In genomic region chrX:93631657-93632449, GRCm38 (mm10) we compare ENCODE assay signal across 8 mouse cellular contexts. TPM values are rescaled to one million over a fixed set of nuclear protein-coding genes. Genes with fewer than 3 reads are reported as not detected.
DNase-seq lines count a peak whose midpoint lies in the region; ATAC-seq lines count a peak whose summit lies in the region.

Gene Pola1 (minus strand): TSS chrX:93632155.

- H3K4me2 ChIP-seq in hindbrain, embryonic 13.5 days, result peak within 1 kb of the TSS; percentile 60

- no peaks in the 10 kb centered on the region for H3K9me3 ChIP-seq in hindbrain, embryonic 13.5 days

- 0 out of 2 replicates have a peak, but pooled peaks cover 3% of the 10 kb centered on the region for H3K4me1 ChIP-seq in hindbrain, embryonic 13.5 days (replicated peaks)

- 17% methylated on average over 53 of the region's 53 CpGs for WGBS in hindbrain, embryonic 13.5 days

- DNase-seq in Muller cell, postnatal 12 days (ENCODE audit: inconsistent ontology term), result peak; percentile 88
- DNase-seq in cerebellum, adult 9-11 months, result peak; percentile 95
- peak; percentile 79 for DNase-seq in frontal cortex, postnatal 10 days (ENCODE audit: low spot score in 2 of 2)
- DNase-seq in layer of hippocampus, postnatal 25 days (ENCODE audit: extremely low spot score in 1 of 2, low spot score in 1 of 2), result peak; percentile 49 to 56
- DNase-seq in lung, postnatal 25 days (ENCODE audit: low spot score), result peak; percentile 89
- peak; percentile 84 for DNase-seq in retina, embryonic 14.5 days (ENCODE audit: low spot score)
- DNase-seq in thymus, postnatal 4 days, result peak; percentile 77

- peak within 1 kb of the TSS; percentile 67 for H3K9ac ChIP-seq in hindbrain, embryonic 13.5 days

- peak within 1 kb of the TSS; percentile 51 for H3K4me3 ChIP-seq in hindbrain, embryonic 13.5 days

- peak; percentile 99 for ATAC-seq in hindbrain, embryonic 13.5 days (ENCODE audit: low FRiP score)

- no peaks in the 10 kb centered on the region for H3K27me3 ChIP-seq in hindbrain, embryonic 13.5 days

- peak within 1 kb of the TSS; percentile 44; the same call in 1 of the 2 replicates for H3K27ac ChIP-seq in hindbrain, embryonic 13.5 days

- no peaks in the 10 kb centered on the region for H3K36me3 ChIP-seq in hindbrain, embryonic 13.5 days

RNA-seq across cellular contexts. Expression of gene Pola1, which starts in this region (rescaled TPM):
- 5.4 and 6.0 TPM in 2 replicates for polyA plus RNA-seq in hindbrain, embryonic 13.5 days (2015; fragmentation: Nextera tagmentation; extraction: Ambion mirVana)
- 1 to 10 TPM; 7.1 to 7.7 TPM for total RNA-seq in layer of hippocampus, postnatal 25 days (2021)

Comparison
In these comparisons a context has a peak if more than half of its experiments do, and no peak if none do; other contexts are left out.
1. Peak in every context shown above with its lines: DNase-seq, ATAC-seq, H3K4me3 ChIP-seq and H3K27ac ChIP-seq.